Mouse (Mus musculus) gastrocnemius, adult 2 months (tissue): ENCODE measurements around the gene Slc29a3. TPM values are rescaled to one million over a fixed set of nuclear protein-coding genes. Genes with fewer than 3 reads are reported as not detected.

Source experiments
- DNase-seq: peaks from one replicate; pipeline ENCODE4 v3.0.0; 2022
- H3K27ac ChIP-seq: fragments of 200-600 bp; 2 replicates; pipeline ENCODE4 v1.8.1; 2022; ENCODE audit warnings: mild to moderate bottlenecking
- H3K4me3 ChIP-seq: fragments of 200-600 bp; 2 replicates; pipeline ENCODE4 v1.8.1; 2022; ENCODE audit warnings: mild to moderate bottlenecking, moderate library complexity
- CTCF ChIP-seq: fragments of 200-600 bp; IDR thresholded peaks from 2 replicates; pipeline ENCODE4 v1.8.1; 2022; ENCODE audit warnings: antibody characterized with exemption, mild to moderate bottlenecking, moderate library complexity
- intact Hi-C: fragments of 180-260 bp; cut with DNase I; formaldehyde crosslinking; loops from one replicate; pipeline ENCODE4 v1.15.1; 2025
- long read RNA-seq, 2 experiments: library from polyadenylated mRNA; stranded (forward); transcript quantifications; one replicate each; pipeline ENCODE4 v2.0.0; 2021
- total RNA-seq, 2 experiments: library from RNA; stranded (reverse); gene quantifications; 2 replicates each; pipeline ENCODE4 v1.2.3; 2021

Slc29a3 gene
- total RNA-seq = 1 to 10 TPM; 1.4 to 2.7 TPM
- long read RNA-seq, experiment 1, full-length matches to known transcripts = 2 of 3 reads
- long read RNA-seq, experiment 1, partial matches to known transcripts = 0 of 3 reads
- long read RNA-seq, experiment 1, other reads (novel, unspliced or antisense) = 1 of 3 reads
- long read RNA-seq, experiment 2 = 0 reads

- peak; percentile 99 for DNase-seq
- Histone ChIP-seq H3K27ac (peak within 1 kb of the TSS; percentile 92), H3K4me3 (peak within 1 kb of the TSS; percentile 77)
- intact Hi-C loops = loop anchor here (5.0 kb wide), 1 partner anchor 65 kb away; no protein-coding TSS in a partner anchor
- peak; percentile 60 for TF ChIP-seq CTCF
Measured at GRCm38 (mm10) chr10:60752040-60753020, at the start of gene Slc29a3. Slc29a3 (minus strand) TSS chr10:60752794.

- DNase-seq = no peak
- H3K4me3 ChIP-seq = no peak overlapping the region
- peak overlapping the region; percentile 20; the same call in 1 of the 2 replicates for H3K27ac ChIP-seq
- TF ChIP-seq CTCF = no peak
- intact Hi-C loops = no loop called here
Measured at GRCm38 (mm10) chr10:60801898-60802412, 49.4 kb upstream of the Slc29a3 start.

DNA sequence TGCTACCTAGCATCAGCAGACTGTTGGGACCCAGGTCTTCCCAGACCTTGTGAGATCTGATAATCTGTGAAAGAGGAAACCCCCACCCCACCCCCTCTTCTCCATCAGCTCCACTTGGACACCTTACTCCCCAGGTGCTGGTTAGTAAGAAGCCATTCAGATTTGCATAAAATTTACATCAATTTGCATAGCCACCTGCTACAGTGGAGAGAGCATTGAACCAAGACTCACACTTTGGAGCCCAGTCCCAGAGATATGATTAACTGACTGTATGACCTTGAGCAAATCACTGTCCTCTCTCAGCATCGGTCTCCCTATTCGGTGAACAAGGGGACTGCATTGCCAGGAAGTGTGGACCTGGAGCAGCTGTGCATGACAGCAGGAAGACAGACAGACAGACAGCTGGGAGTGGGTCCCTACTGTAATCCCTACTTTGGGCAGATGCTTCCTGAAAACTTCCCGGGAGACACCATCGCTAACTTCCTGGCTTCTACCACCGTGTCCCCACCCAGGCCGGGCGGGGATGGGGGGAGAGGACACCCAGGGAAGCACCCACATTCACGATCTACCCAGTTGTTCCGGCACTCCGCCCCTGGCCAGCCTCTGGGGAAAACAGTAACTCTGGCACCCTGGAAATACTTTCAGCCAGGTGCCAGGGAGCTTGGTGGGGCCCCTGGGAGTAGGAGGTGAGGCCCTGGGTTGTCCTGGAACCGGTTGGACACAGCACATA lies 48.7 kb upstream of the Slc29a3 start:
- H3K27ac ChIP-seq = peak overlapping the region; percentile 20; the same call in 1 of the 2 replicates
- no peak for TF ChIP-seq CTCF
- intact Hi-C loops = no loop called here
- DNase-seq = no peak
- no peak overlapping the region for H3K4me3 ChIP-seq

GRCm38 (mm10) chr10:60800295-60801167 lies 47.9 kb upstream of the Slc29a3 start:
- intact Hi-C loops = no loop called here
- no peak for TF ChIP-seq CTCF
- DNase-seq = no peak
- peak overlapping the region; percentile 70 for H3K27ac ChIP-seq
- H3K4me3 ChIP-seq = peak overlapping the region; percentile 13; the same call in 1 of the 2 replicates

DNA sequence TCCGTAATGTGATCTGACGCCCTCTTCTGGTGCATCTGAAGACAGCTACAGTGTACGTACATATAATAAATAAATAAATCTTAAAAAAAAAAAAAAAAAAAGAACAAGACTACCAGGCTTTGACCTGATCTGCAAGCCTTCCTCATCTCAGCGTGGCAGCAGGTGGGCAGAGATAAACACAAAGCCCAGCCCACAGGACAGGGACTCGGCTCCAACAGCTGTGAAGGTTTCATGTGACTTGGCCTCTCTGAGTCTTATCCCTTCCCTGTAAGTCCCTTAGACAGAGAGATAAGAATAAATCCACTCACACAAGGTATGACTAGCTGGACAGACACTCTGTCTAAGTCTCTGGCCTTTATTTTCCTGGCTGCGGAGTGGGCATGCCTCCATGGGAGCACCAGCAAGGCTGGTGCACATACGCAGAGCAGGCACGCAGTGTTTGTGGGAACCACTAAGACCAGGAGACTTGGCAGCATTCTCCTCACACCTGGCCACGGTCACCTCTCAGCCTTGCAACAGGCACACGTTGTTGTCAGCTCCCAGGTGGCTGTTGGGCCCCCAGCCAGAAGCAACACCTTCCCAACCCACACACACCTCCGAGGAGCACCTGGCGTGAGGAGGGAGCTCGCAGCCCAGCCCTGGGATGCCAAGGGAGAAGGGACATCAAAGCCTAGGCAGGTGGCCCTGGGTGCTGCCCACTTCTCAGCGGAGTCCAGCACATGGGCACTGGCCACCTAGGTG lies 45.3 kb upstream of the Slc29a3 start:
- Histone ChIP-seq H3K27ac (no peak overlapping the region), H3K4me3 (no peak overlapping the region)
- TF ChIP-seq CTCF = no peak
- no peak for DNase-seq
- intact Hi-C loops = no loop called here

GRCm38 (mm10) chr10:60796474-60796873 lies 43.9 kb upstream of the Slc29a3 start:
- TF ChIP-seq CTCF = no peak
- Histone ChIP-seq H3K27ac (peak overlapping the region; percentile 43; the same call in 1 of the 2 replicates), H3K4me3 (no peak overlapping the region)
- DNase-seq = no peak
- intact Hi-C loops = no loop called here

DNA sequence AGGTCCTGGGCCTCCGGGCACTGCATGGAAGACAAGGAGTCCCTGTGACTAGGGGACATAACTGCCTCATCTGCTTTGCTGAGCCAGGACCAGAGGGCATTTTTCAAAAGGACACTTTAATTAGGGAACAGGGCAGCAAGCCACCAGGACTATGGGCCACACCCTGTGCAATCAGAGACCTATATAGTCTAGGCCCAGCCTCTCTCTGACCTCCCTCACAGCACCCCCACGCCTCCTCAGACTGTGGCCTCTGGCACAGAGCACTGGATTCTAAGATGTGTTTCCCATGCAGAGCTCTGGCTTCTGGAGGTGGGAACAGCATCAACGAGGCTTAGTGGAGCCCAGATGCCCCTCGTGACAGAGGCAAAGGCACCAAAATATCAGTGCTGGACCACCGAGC lies 43.4 kb upstream of the Slc29a3 start:
- DNase-seq = no peak
- H3K27ac ChIP-seq = peak overlapping the region; percentile 43; the same call in 1 of the 2 replicates
- TF ChIP-seq CTCF = no peak
- intact Hi-C loops = no loop called here
- H3K4me3 ChIP-seq = no peak overlapping the region

DNA sequence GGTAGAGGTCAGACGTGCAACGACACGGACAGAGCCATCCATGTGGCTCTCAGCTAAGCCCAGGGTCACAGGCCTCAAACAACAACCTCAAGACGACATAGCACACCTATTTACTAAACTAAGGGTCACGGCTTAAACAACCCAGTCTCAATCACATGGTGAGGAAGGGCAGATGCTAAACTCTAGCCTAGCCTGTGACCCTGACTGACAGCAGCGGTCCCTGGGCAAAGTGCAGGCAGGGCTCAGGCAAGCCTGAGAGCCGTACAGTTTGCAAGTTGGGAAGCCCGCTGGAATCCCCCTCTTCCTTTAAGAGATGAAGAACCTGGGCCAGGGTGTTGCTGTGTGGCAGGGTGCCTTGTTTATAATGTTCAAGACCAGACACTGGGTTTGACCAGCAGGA lies 42.2 kb upstream of the Slc29a3 start:
- DNase-seq = no peak
- intact Hi-C loops = no loop called here
- no peak overlapping the region for H3K27ac ChIP-seq
- no peak overlapping the region for H3K4me3 ChIP-seq
- no peak for TF ChIP-seq CTCF

DNA sequence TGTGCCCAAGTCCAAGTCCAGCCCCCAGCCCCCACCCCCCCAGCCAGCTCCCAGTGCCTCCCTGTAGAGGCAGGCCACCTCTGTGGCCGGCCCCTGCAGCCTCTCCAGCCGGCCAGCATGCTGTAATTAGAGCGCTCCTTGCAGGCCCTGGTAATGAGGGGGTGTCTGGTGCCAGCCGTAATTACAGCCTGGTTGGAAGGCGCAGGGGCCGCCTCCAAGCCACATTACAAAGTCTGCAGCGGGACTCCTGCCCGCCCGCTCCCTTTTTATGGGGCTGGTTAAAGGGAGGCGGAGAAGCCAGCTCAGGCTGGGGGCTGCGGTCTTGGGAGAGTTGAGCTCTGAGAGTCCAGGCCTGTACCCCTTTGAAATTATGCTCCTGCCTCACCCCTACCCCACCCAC lies 41.8 kb upstream of the Slc29a3 start:
- Histone ChIP-seq H3K27ac (no peak overlapping the region), H3K4me3 (no peak overlapping the region)
- intact Hi-C loops = no loop called here
- TF ChIP-seq CTCF = no peak
- DNase-seq = no peak

- Histone ChIP-seq H3K27ac (peak overlapping the region; percentile 67), H3K4me3 (peak overlapping the region; percentile 25; the same call in 1 of the 2 replicates)
- intact Hi-C loops = no loop called here
- TF ChIP-seq CTCF = no peak
- no peak for DNase-seq
Measured at GRCm38 (mm10) chr10:60792841-60793240, 40.2 kb upstream of the Slc29a3 start.

DNA sequence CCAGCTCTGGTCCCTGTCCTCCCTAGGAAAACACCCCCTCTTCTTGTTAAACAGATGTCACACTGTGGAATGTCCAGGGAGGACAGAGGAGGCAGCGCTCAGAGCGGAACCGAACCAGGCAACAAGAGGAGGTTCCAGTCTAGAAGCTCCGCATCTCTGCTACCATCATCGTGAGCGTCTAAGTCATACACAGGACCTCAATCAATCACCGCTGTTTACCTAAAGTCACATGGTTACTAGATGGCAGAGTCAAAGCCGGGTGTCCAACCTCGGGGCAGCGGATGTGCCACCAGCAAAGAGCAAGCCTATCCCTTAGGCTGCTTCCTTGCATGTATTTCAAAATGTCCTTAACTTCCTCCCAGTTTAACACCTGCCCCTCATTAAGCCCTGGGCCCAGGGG lies 39.8 kb upstream of the Slc29a3 start:
- no peak for DNase-seq
- no peak for TF ChIP-seq CTCF
- intact Hi-C loops = no loop called here
- peak overlapping the region; percentile 51 for H3K27ac ChIP-seq
- H3K4me3 ChIP-seq = peak overlapping the region; percentile 25
